Mouse (Mus musculus) C2C12 (cell line): ENCODE results near the gene Galns.

Experiments
- CEBPB ChIP-seq: IDR thresholded peaks from one replicate; pipeline ENCODE4 v1.6.1; 2011; ENCODE audit warnings: low read depth, mild to moderate bottlenecking, control low read depth, moderate library complexity
- CTCF ChIP-seq: IDR thresholded peaks from one replicate; pipeline ENCODE4 v1.5.1; 2011; ENCODE audit not compliant: control insufficient read depth, insufficient read depth, insufficient read length

DNA sequence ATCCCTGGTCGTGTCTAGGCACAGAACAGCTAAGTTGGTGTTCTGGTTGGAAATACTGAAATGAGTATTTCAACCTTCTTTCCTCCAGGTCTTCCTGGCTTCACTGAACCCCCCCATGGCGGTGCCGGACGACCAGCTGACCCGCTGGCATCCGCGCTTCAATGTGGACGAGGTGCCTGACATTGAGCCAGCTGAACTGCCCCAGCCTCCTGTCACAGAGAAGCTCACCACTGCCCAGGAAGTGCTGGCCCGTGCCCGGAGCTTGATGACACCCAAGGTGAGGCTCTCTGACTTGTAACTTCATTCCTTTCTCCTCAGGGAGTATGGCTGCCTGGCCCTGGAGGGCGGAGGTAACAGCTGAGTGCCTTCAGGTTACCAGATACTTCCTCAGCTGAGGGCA, 40.1 kb downstream of the Galns start:
- no peak for TF ChIP-seq CEBPB
- TF ChIP-seq CTCF: no peak
